Mouse (Mus musculus) heart, adult 2 months (tissue): ENCODE data around the gene Fam174a. TPM values are rescaled to one million over a fixed set of nuclear protein-coding genes. Genes with fewer than 3 reads are reported as not detected.

Source experiments
- DNase-seq, 2 experiments: peaks; one replicate each; pipeline ENCODE4 v3.0.0; 2021
- H3K27ac ChIP-seq: fragments of 200-600 bp; 2 replicates; pipeline ENCODE4 v1.8.1; 2022
- H3K27me3 ChIP-seq: fragments of 200-500 bp; 2 replicates; pipeline ENCODE4 v1.6.1; 2012; ENCODE audit warnings: mild to moderate bottlenecking, low read length, inconsistent platforms, mixed read lengths; ENCODE audit not compliant: control insufficient read depth, insufficient read depth
- H3K36me3 ChIP-seq: fragments of 200-500 bp; 2 replicates; pipeline ENCODE4 v1.6.1; 2012; ENCODE audit warnings: low read length, inconsistent platforms; ENCODE audit not compliant: control insufficient read depth, insufficient read depth
- H3K4me1 ChIP-seq: fragments of 200-500 bp; 2 replicates; pipeline ENCODE4 v1.6.1; 2011; ENCODE audit warnings: low read length; ENCODE audit not compliant: control insufficient read depth, insufficient read depth
- H3K4me3 ChIP-seq: fragments of 200-600 bp; 2 replicates; pipeline ENCODE4 v1.8.1; 2022
- H3K79me2 ChIP-seq: fragments of 200-500 bp; replicated peaks from 2 replicates; pipeline ENCODE4 v1.6.1; 2012; ENCODE audit warnings: mild to moderate bottlenecking, inconsistent platforms, low read length, moderate library complexity, mixed read lengths; ENCODE audit not compliant: control insufficient read depth, insufficient read depth
- H3K9ac ChIP-seq: fragments of 200-500 bp; 2 replicates; pipeline ENCODE4 v1.6.1; 2012; ENCODE audit warnings: low read depth, mild to moderate bottlenecking, control low read depth, inconsistent platforms, low read length, mixed read lengths
- CTCF ChIP-seq: fragments of 200-600 bp; IDR thresholded peaks from 2 replicates; pipeline ENCODE4 v1.8.1; 2022; ENCODE audit warnings: antibody characterized with exemption, mild to moderate bottlenecking, moderate library complexity
- EP300 ChIP-seq: fragments of 200-500 bp; IDR thresholded peaks from 2 replicates; pipeline ENCODE4 v1.6.1; 2011; ENCODE audit warnings: low read depth, low read length, control low read depth; ENCODE audit not compliant: insufficient read depth
- POLR2A ChIP-seq: fragments of 200-500 bp; IDR thresholded peaks from 2 replicates; pipeline ENCODE4 v1.6.1; 2011; ENCODE audit warnings: mild to moderate bottlenecking, low read depth, low read length, control low read depth; ENCODE audit not compliant: insufficient read depth
- WGBS: fragments of 180-500 bp; shearing (Covaris S2); methylation state at CpG from one replicate; pipeline ENCODE4 v1.1.7; 2018; 5-methylcytosine and 5-hydroxymethylcytosine counted together
- intact Hi-C: fragments of 180-260 bp; cut with DNase I; formaldehyde crosslinking; loops from one replicate; pipeline ENCODE4 v1.15.1; 2025
- polyA plus RNA-seq: library from polyadenylated mRNA; depleted of rRNA; stranded (reverse); fragments of >200 nt; gene quantifications from 2 replicates; pipeline ENCODE4 v1.2.3, GENCODE M21; 2012
- total RNA-seq, 2 experiments: library from RNA; stranded (reverse); gene quantifications; 2 replicates each; pipeline ENCODE4 v1.2.3; 2021

Gene Fam174a
- total and polyA plus RNA-seq, 3 experiments: 15.0 to 30.5 (median 23.1) TPM

GRCm38 (mm10) chr1:95367748-95368147, 54.3 kb downstream of the Fam174a start:
- intact Hi-C loops: no loop called here
- H3K79me2 ChIP-seq: no peaks in the 10 kb centered on the region
- H3K9ac ChIP-seq: no peak overlapping the region
- 92% methylated on average over 4 of the region's 4 CpGs for WGBS
- H3K27ac ChIP-seq: no peak overlapping the region
- no peaks in the 10 kb centered on the region for H3K36me3 ChIP-seq
- no peak for DNase-seq
- H3K4me3 ChIP-seq: no peak overlapping the region
- no peak for TF ChIP-seq POLR2A
- no peak for TF ChIP-seq CTCF
- TF ChIP-seq EP300: no peak
- no peaks in the 10 kb centered on the region for H3K27me3 ChIP-seq
- no peaks in the 10 kb centered on the region for H3K4me1 ChIP-seq

- Histone ChIP-seq H3K36me3 (no peaks in the 10 kb centered on the region), H3K79me2 (no peaks in the 10 kb centered on the region), H3K9ac (no peak overlapping the region), H3K27me3 (no peaks in the 10 kb centered on the region), H3K4me1 (no peaks in the 10 kb centered on the region), H3K27ac (no peak overlapping the region), H3K4me3 (no peak overlapping the region)
- 36% methylated on average over 6 of the region's 6 CpGs for WGBS
- no peak for TF ChIP-seq CTCF
- no peak for TF ChIP-seq POLR2A
- TF ChIP-seq EP300: no peak
- no peak for DNase-seq
- intact Hi-C loops: no loop called here
Observed at GRCm38 (mm10) chr1:95375443-95375842, 62.0 kb downstream of the Fam174a start.

- DNase-seq: no peak
- WGBS: 68% methylated on average over 2 of the region's 2 CpGs
- H3K27me3 ChIP-seq: no peaks in the 10 kb centered on the region
- no peak overlapping the region for H3K9ac ChIP-seq
- intact Hi-C loops: no loop called here
- H3K4me3 ChIP-seq: no peak overlapping the region
- TF ChIP-seq EP300 (no peak), POLR2A (no peak), CTCF (no peak)
- no peaks in the 10 kb centered on the region for H3K4me1 ChIP-seq
- H3K27ac ChIP-seq: no peak overlapping the region
- no peaks in the 10 kb centered on the region for H3K79me2 ChIP-seq
- H3K36me3 ChIP-seq: no peaks in the 10 kb centered on the region
Observed at GRCm38 (mm10) chr1:95381028-95381427, 67.6 kb downstream of the Fam174a start.
